Mouse (Mus musculus) brain, embryonic 14.5 days (tissue): ENCODE results near the gene Yrdc.

Source experiments
- CTCF ChIP-seq: fragments of 200-500 bp; IDR thresholded peaks from 2 replicates; pipeline ENCODE4 v1.5.1; 2012; ENCODE audit warnings: inconsistent platforms, mild to moderate bottlenecking, moderate library complexity, borderline replicate concordance; ENCODE audit not compliant: insufficient read depth, insufficient read length; ENCODE audit errors: extremely low read depth
- POLR2A ChIP-seq: fragments of 200-500 bp; IDR thresholded peaks from 2 replicates; pipeline ENCODE4 v1.6.1; 2012; ENCODE audit warnings: mild to moderate bottlenecking, inconsistent platforms, borderline replicate concordance; ENCODE audit not compliant: poor library complexity, insufficient read depth, insufficient read length, severe bottlenecking; ENCODE audit errors: extremely low read depth

DNA sequence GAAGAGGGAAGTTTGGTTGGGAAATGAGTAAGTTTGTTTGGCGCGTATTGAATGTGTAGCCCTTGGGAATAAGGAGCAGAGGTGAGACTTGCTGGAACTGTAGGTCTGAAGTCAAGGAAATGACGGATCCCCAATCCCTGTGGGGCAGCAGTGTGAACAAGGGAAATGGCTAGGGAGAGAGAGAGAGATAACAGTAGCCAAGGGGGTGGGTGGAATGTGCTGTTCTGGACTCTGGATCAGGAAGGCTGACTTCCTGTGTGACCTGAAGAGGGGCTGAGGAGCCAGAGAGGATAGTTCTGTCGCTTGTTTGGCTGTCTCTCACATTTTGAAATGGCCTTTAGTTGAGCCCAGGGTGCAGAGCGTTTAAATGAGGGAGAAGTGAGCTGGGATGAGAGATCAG, 42.0 kb upstream of the Yrdc start:
- no peak for TF ChIP-seq CTCF
- TF ChIP-seq POLR2A = no peak
